Mouse (Mus musculus): Measurements from ENCODE around the gene Kit.

- TF ChIP-seq POLR2A (IDR thresholded peaks at IDR 0.05; ENCODE audit: low read depth, low read length) (no peak), CTCF (IDR thresholded peaks at IDR 0.05; ENCODE audit: extremely low read depth, insufficient read length, insufficient replicate concordance, low read depth, low read length) (no peak)
These were observed 87.8 kb downstream of the Kit start for GRCm38 (mm10) chr5:75662466-75662865.
